Mouse (Mus musculus): ENCODE results near the gene Rad21l.

Rad21l gene

GRCm38 (mm10) chr2:151668433-151668832 lies at the start of gene Rad21l:
Gene Rad21l (minus strand): TSS chr2:151668533.
- DNase-seq (ENCODE audit: inconsistent ontology term), result no peak

- no peak for DNase-seq (ENCODE audit: inconsistent ontology term)
These were observed 48.2 kb upstream of the Rad21l start for GRCm38 (mm10) chr2:151716318-151717055.

- no peak for DNase-seq (ENCODE audit: inconsistent ontology term)
These were observed 47.2 kb upstream of the Rad21l start for GRCm38 (mm10) chr2:151715526-151715925.

GRCm38 (mm10) chr2:151712647-151713046 lies 44.3 kb upstream of the Rad21l start:
- peak; percentile 20 for DNase-seq (ENCODE audit: inconsistent ontology term)

- DNase-seq (ENCODE audit: inconsistent ontology term), result peak; percentile 26
These were observed 34.5 kb upstream of the Rad21l start for GRCm38 (mm10) chr2:151702851-151703190.

GRCm38 (mm10) chr2:151702146-151702850 lies 34.0 kb upstream of the Rad21l start:
- peak; percentile 59 for DNase-seq (ENCODE audit: inconsistent ontology term)

- no peak for DNase-seq (ENCODE audit: inconsistent ontology term)
These were observed 33.2 kb upstream of the Rad21l start, which contains the start of gene Tmem74b for GRCm38 (mm10) chr2:151701231-151702145. Gene Tmem74b (plus strand): TSS chr2:151702008.

GRCm38 (mm10) chr2:151682976-151683375 lies 14.6 kb upstream of the Rad21l start:
- no peak for DNase-seq (ENCODE audit: inconsistent ontology term)

- DNase-seq (ENCODE audit: inconsistent ontology term), result peak; percentile 13
These were observed 14.0 kb upstream of the Rad21l start for GRCm38 (mm10) chr2:151682357-151682756.

GRCm38 (mm10) chr2:151676234-151676633 lies 7.9 kb upstream of the Rad21l start:
- no peak for DNase-seq (ENCODE audit: inconsistent ontology term)

- DNase-seq (ENCODE audit: inconsistent ontology term), result no peak
These were observed 2.6 kb upstream of the Rad21l start for GRCm38 (mm10) chr2:151670968-151671329.

GRCm38 (mm10) chr2:151670026-151670967 lies 2.0 kb upstream of the Rad21l start:
- no peak for DNase-seq (ENCODE audit: inconsistent ontology term)

GRCm38 (mm10) chr2:151652053-151652452 lies 16.3 kb downstream of the Rad21l start:
- DNase-seq (ENCODE audit: inconsistent ontology term), result no peak

GRCm38 (mm10) chr2:151636015-151636402 lies 32.3 kb downstream of the Rad21l start:
- no peak for DNase-seq (ENCODE audit: inconsistent ontology term)

GRCm38 (mm10) chr2:151635362-151636014 lies 32.8 kb downstream of the Rad21l start:
- DNase-seq (ENCODE audit: inconsistent ontology term), result no peak

- DNase-seq (ENCODE audit: inconsistent ontology term), result no peak
These were observed 33.4 kb downstream of the Rad21l start for GRCm38 (mm10) chr2:151634903-151635302.

GRCm38 (mm10) chr2:151632982-151633381 lies 35.4 kb downstream of the Rad21l start:
- DNase-seq (ENCODE audit: inconsistent ontology term), result no peak

GRCm38 (mm10) chr2:151632159-151632814 lies 36.0 kb downstream of the Rad21l start, which contains the start of gene Snph:
Gene Snph (minus strand): TSS chr2:151632593.
- DNase-seq (ENCODE audit: inconsistent ontology term), result peak; percentile 67

GRCm38 (mm10) chr2:151631406-151632158 lies 36.8 kb downstream of the Rad21l start:
- no peak for DNase-seq (ENCODE audit: inconsistent ontology term)

All from Muller cell, postnatal 12 days (primary cell).